Mouse (Mus musculus) left cerebral cortex, postnatal 36 days (tissue): ENCODE measurements at regions not wholly inside any gene's neighbourhood (a gene's known extent, or its start where the extent isn't known, plus 50 kb on each side); places are given as distances from the start of the nearest gene placed in this dataset.

Source experiments
- DNase-seq, 2 experiments: peaks; one replicate each; pipeline ENCODE4 v3.0.0; 2021 to 2022; ENCODE audit warnings: low spot score in 2 of 2, mixed read lengths in 1 of 2
- intact Hi-C: fragments of 180-260 bp; cut with DNase I; formaldehyde crosslinking; loops from one replicate; pipeline ENCODE4 v1.15.1; 2025

- no peak for DNase-seq
- intact Hi-C loops = no loop called here
Measured at GRCm38 (mm10) chr9:101687226-101687625, 174.4 kb upstream of the 9630041A04Rik start.

- DNase-seq = no peak
- intact Hi-C loops = no loop called here
Measured at GRCm38 (mm10) chr9:101677563-101677962, 184.1 kb upstream of the 9630041A04Rik start.

- DNase-seq = no peak
- intact Hi-C loops = no loop called here
Measured at GRCm38 (mm10) chr9:101670111-101670510, 191.5 kb upstream of the 9630041A04Rik start.

- intact Hi-C loops = no loop called here
- peak in 1 of 2 experiments; percentile 4 for DNase-seq
Measured at GRCm38 (mm10) chr9:101649816-101650215, 211.8 kb upstream of the 9630041A04Rik start.

GRCm38 (mm10) chr9:101641524-101641923 is 220.1 kb upstream of the 9630041A04Rik start:
- DNase-seq = no peak

GRCm38 (mm10) chr9:101640598-101640997 is 221.0 kb upstream of the 9630041A04Rik start:
- intact Hi-C loops = no loop called here
- no peak for DNase-seq

More at GRCm38 (mm10) chr9:101641524-101641923, 220.1 kb upstream of the 9630041A04Rik start:
- intact Hi-C loops = no loop called here

GRCm38 (mm10) chr9:101616261-101616660 is 245.4 kb upstream of the 9630041A04Rik start:
- DNase-seq = no peak
- intact Hi-C loops = no loop called here

GRCm38 (mm10) chr9:101615176-101615575 is 246.5 kb upstream of the 9630041A04Rik start:
- intact Hi-C loops = no loop called here
- DNase-seq = no peak

GRCm38 (mm10) chr9:101613933-101614332 is 247.7 kb upstream of the 9630041A04Rik start:
- intact Hi-C loops = no loop called here
- peak in 1 of 2 experiments; percentile 8 for DNase-seq

- intact Hi-C loops = no loop called here
- DNase-seq = no peak
Measured at GRCm38 (mm10) chr9:101613471-101613870, 248.2 kb upstream of the 9630041A04Rik start.

GRCm38 (mm10) chr9:101612971-101613370 is 248.7 kb upstream of the 9630041A04Rik start:
- intact Hi-C loops = no loop called here
- no peak for DNase-seq

- intact Hi-C loops = no loop called here
- DNase-seq = no peak
Measured at GRCm38 (mm10) chr9:101612571-101612970, 249.1 kb upstream of the 9630041A04Rik start.

- DNase-seq = no peak
- intact Hi-C loops = no loop called here
Measured at GRCm38 (mm10) chr9:101611481-101611880, 250.2 kb upstream of the 9630041A04Rik start.

GRCm38 (mm10) chr9:101610806-101611443 is 250.7 kb upstream of the 9630041A04Rik start:
- DNase-seq = no peak
- intact Hi-C loops = no loop called here

GRCm38 (mm10) chr9:101610338-101610737 is 251.3 kb upstream of the 9630041A04Rik start:
- DNase-seq = no peak
- intact Hi-C loops = no loop called here

GRCm38 (mm10) chr9:101602799-101603198 is 258.8 kb upstream of the 9630041A04Rik start:
- DNase-seq = no peak
- intact Hi-C loops = no loop called here

GRCm38 (mm10) chr9:101596898-101597297 is 264.7 kb upstream of the 9630041A04Rik start:
- DNase-seq = no peak
- intact Hi-C loops = no loop called here

GRCm38 (mm10) chr9:101595101-101595650 is 266.5 kb upstream of the 9630041A04Rik start:
- no peak for DNase-seq
- intact Hi-C loops = no loop called here

GRCm38 (mm10) chr9:101592621-101593020 is 269.0 kb upstream of the 9630041A04Rik start:
- no peak for DNase-seq
- intact Hi-C loops = no loop called here

GRCm38 (mm10) chr9:101591681-101592080 is 270.0 kb upstream of the 9630041A04Rik start:
- no peak for DNase-seq
- intact Hi-C loops = no loop called here

- DNase-seq = no peak
- intact Hi-C loops = no loop called here
Measured at GRCm38 (mm10) chr9:101590310-101590709, 271.3 kb upstream of the 9630041A04Rik start.
